Mouse (Mus musculus) gastrocnemius, postnatal 25 days (tissue): ENCODE results near the gene Mindy4. TPM values are rescaled to one million over a fixed set of nuclear protein-coding genes. Genes with fewer than 3 reads are reported as not detected.

Experiments used
- microRNA-seq, 2 experiments: library from miRNA; unstranded; fragments of <30 nt; microRNA quantifications; one replicate each; pipeline ENCODE4 v1.2.0; 2021; ENCODE audit warnings: borderline replicate concordance in 2 of 2
- total RNA-seq, 2 experiments: library from RNA; stranded (reverse); gene quantifications; 1 replicate in 1 of 2; 2 replicates in 1 of 2; pipeline ENCODE4 v1.2.3; 2021

The Mindy4 gene
- total RNA-seq, 2 experiments from 2014 or later, result 1.8 to 2.3 TPM

Small RNA genes within 50 kb of the gene (microRNA-seq; reads per million reads assigned to microRNA genes)
- gene Gm25458, result 0 reads per million in 2 experiments

Other genes with a start within 250 kb of the Mindy4 start
- gene Nod1, start 230.8 kb upstream of the Mindy4 start, total RNA-seq, result 1 to 10 TPM; 6.6 to 7.2 TPM
- 1 to 10 TPM; 7.4 to 8.8 TPM for gene Ggct, start 210.4 kb upstream of the Mindy4 start, total RNA-seq
- 10 to 100 TPM; 48.4 to 51.5 TPM for gene Gars, start 165.4 kb upstream of the Mindy4 start, total RNA-seq
- gene Crhr2, start 70.4 kb upstream of the Mindy4 start, total RNA-seq, result 10 to 100 TPM; 18.3 to 21.7 TPM
- gene Inmt, start 28.3 kb upstream of the Mindy4 start, total RNA-seq, result 1 to 10 TPM; 4.3 to 5.7 TPM
- 100 to 1,000 TPM; 203 to 271 TPM for gene Aqp1, start 133.0 kb downstream of the Mindy4 start, total RNA-seq
- gene Ghrhr, start 172.9 kb downstream of the Mindy4 start, total RNA-seq, result not detected
- 1 to 10 TPM; 1.2 to 2.8 TPM for gene Adcyap1r1, start 248.6 kb downstream of the Mindy4 start, total RNA-seq